Mouse (Mus musculus) gastrocnemius, postnatal 10 days (tissue): ENCODE measurements around the gene Wfikkn2. TPM values are rescaled to one million over a fixed set of nuclear protein-coding genes. Genes with fewer than 3 reads are reported as not detected.

ENCODE experiments used
- DNase-seq: peaks from one replicate; pipeline ENCODE4 v3.0.0; 2021; ENCODE audit warnings: mixed read lengths
- total RNA-seq, 2 experiments: library from RNA; stranded (reverse); gene quantifications; 2 replicates each; pipeline ENCODE4 v1.2.3; 2021

Wfikkn2 gene
- total RNA-seq, 2 experiments from 2014 or later, result 1.9 to 2.6 TPM

GRCm38 (mm10) chr11:94196311-94196710 is 49.5 kb downstream of the Wfikkn2 start:
- no peak for DNase-seq

GRCm38 (mm10) chr11:94193109-94193508 is 52.7 kb downstream of the Wfikkn2 start:
- DNase-seq, result no peak

GRCm38 (mm10) chr11:94190665-94191064 is 55.1 kb downstream of the Wfikkn2 start:
- DNase-seq, result no peak

GRCm38 (mm10) chr11:94189579-94189978 is 56.2 kb downstream of the Wfikkn2 start:
- no peak for DNase-seq

Other genes with a start within 250 kb of the Wfikkn2 start
- 100 to 1,000 TPM; 121 to 130 TPM for gene Spag9, start 249.9 kb downstream of the Wfikkn2 start, total RNA-seq
- 100 to 1,000 TPM in 1 of 2 experiments, 10 to 100 TPM in 1; 85.6 to 102 TPM for gene Tob1, start 34.6 kb downstream of the Wfikkn2 start, total RNA-seq
- gene Gm21885, start 35.9 kb upstream of the Wfikkn2 start, total RNA-seq, result not detected
- 10 to 100 TPM; 31.8 to 55.4 TPM for gene Luc7l3, start 76.0 kb upstream of the Wfikkn2 start, total RNA-seq
- gene Ankrd40, start 82.0 kb upstream of the Wfikkn2 start, total RNA-seq, result 100 to 1,000 TPM; 135 to 141 TPM
- gene Abcc3, start 147.0 kb upstream of the Wfikkn2 start, total RNA-seq, result 1 to 10 TPM; 1.9 to 2.1 TPM
- 1 to 10 TPM; 7.0 to 9.0 TPM for gene Cacna1g, start 228.2 kb upstream of the Wfikkn2 start, total RNA-seq
- not detected for gene Spata20, start 240.2 kb upstream of the Wfikkn2 start, total RNA-seq